Mouse (Mus musculus): ENCODE results near the gene Metrnl.

GRCm38 (mm10) chr11:121710245-121710644, 8.9 kb downstream of the Metrnl start:
- TF ChIP-seq CTCF (IDR thresholded peaks at IDR 0.05) (no peak), EP300 (IDR thresholded peaks at IDR 0.05) (no peak)
